Mouse (Mus musculus): ENCODE data around the gene Rtl1. TPM values are rescaled to one million over a fixed set of nuclear protein-coding genes. Genes with fewer than 3 reads are reported as not detected.

Rtl1 gene
- polyA plus RNA-seq, 1 experiment from 2014 or later, result 1.1 TPM

GRCm38 (mm10) chr12:109560111-109560695 lies 39.9 kb downstream of the Rtl1 start:
- H3K9ac ChIP-seq, result no peak overlapping the region
- H3K4me3 ChIP-seq (replicated peaks), result no peak overlapping the region
- 91% methylated on average over 10 of the region's 10 CpGs for WGBS
- no peak for ATAC-seq
- H3K27ac ChIP-seq, result no peak overlapping the region
- H3K4me1 ChIP-seq (replicated peaks), result no peaks in the 10 kb centered on the region
- H3K9me3 ChIP-seq, result no peaks in the 10 kb centered on the region
- no peak overlapping the region for H3K4me2 ChIP-seq (replicated peaks)
- 0 out of 2 replicates have a peak, but pooled peaks cover 13% of the 10 kb centered on the region for H3K36me3 ChIP-seq
- no peaks in the 10 kb centered on the region for H3K27me3 ChIP-seq (replicated peaks)

GRCm38 (mm10) chr12:109558891-109559487 lies 41.1 kb downstream of the Rtl1 start:
- Histone ChIP-seq H3K4me1 (replicated peaks) (no peaks in the 10 kb centered on the region), H3K36me3 (0 out of 2 replicates have a peak, but pooled peaks cover 12% of the 10 kb centered on the region), H3K9me3 (no peaks in the 10 kb centered on the region), H3K9ac (no peak overlapping the region), H3K27ac (no peak overlapping the region), H3K27me3 (replicated peaks) (no peaks in the 10 kb centered on the region), H3K4me2 (replicated peaks) (no peak overlapping the region), H3K4me3 (replicated peaks) (no peak overlapping the region)
- ATAC-seq, result no peak
- 86% methylated on average over 7 of the region's 7 CpGs for WGBS

GRCm38 (mm10) chr12:109558226-109558824 lies 41.8 kb downstream of the Rtl1 start:
- WGBS, result 78% methylated on average over 12 of the region's 12 CpGs
- no peaks in the 10 kb centered on the region for H3K4me1 ChIP-seq (replicated peaks)
- ATAC-seq, result no peak
- H3K4me3 ChIP-seq (replicated peaks), result no peak overlapping the region
- no peak overlapping the region for H3K27ac ChIP-seq
- no peaks in the 10 kb centered on the region for H3K9me3 ChIP-seq
- H3K27me3 ChIP-seq (replicated peaks), result no peaks in the 10 kb centered on the region
- H3K4me2 ChIP-seq (replicated peaks), result no peak overlapping the region
- 0 out of 2 replicates have a peak, but pooled peaks cover 7% of the 10 kb centered on the region for H3K36me3 ChIP-seq
- H3K9ac ChIP-seq, result no peak overlapping the region

GRCm38 (mm10) chr12:109555837-109556409 lies 44.2 kb downstream of the Rtl1 start:
- no peak overlapping the region for H3K9ac ChIP-seq
- 60% methylated on average over 15 of the region's 15 CpGs for WGBS
- H3K9me3 ChIP-seq, result no peaks in the 10 kb centered on the region
- ATAC-seq, result no peak
- H3K27me3 ChIP-seq (replicated peaks), result no peaks in the 10 kb centered on the region
- H3K4me1 ChIP-seq (replicated peaks), result 0 out of 2 replicates have a peak, but pooled peaks cover 3% of the 10 kb centered on the region
- no peak overlapping the region for H3K27ac ChIP-seq
- no peak overlapping the region for H3K4me3 ChIP-seq (replicated peaks)
- 0 out of 2 replicates have a peak, but pooled peaks cover 7% of the 10 kb centered on the region for H3K36me3 ChIP-seq
- no peak overlapping the region for H3K4me2 ChIP-seq (replicated peaks)

GRCm38 (mm10) chr12:109553568-109553967 lies 46.6 kb downstream of the Rtl1 start:
- no peak for ATAC-seq
- Histone ChIP-seq H3K9me3 (no peaks in the 10 kb centered on the region), H3K36me3 (0 out of 2 replicates have a peak, but pooled peaks cover 7% of the 10 kb centered on the region), H3K4me1 (replicated peaks) (0 out of 2 replicates have a peak, but pooled peaks cover 3% of the 10 kb centered on the region), H3K9ac (no peak overlapping the region), H3K27ac (no peak overlapping the region), H3K4me3 (replicated peaks) (no peak overlapping the region), H3K4me2 (replicated peaks) (no peak overlapping the region), H3K27me3 (replicated peaks) (no peaks in the 10 kb centered on the region)
- WGBS, result 86% methylated on average over 1 of the region's 1 CpGs

GRCm38 (mm10) chr12:109552754-109553525 lies 47.2 kb downstream of the Rtl1 start:
- Histone ChIP-seq H3K4me3 (replicated peaks) (no peak overlapping the region), H3K9ac (no peak overlapping the region), H3K27ac (no peak overlapping the region), H3K4me2 (replicated peaks) (no peak overlapping the region), H3K36me3 (0 out of 2 replicates have a peak, but pooled peaks cover 7% of the 10 kb centered on the region), H3K27me3 (replicated peaks) (no peaks in the 10 kb centered on the region), H3K4me1 (replicated peaks) (0 out of 2 replicates have a peak, but pooled peaks cover 3% of the 10 kb centered on the region), H3K9me3 (no peaks in the 10 kb centered on the region)
- 71% methylated on average over 18 of the region's 18 CpGs for WGBS
- no peak for ATAC-seq

- WGBS, result 74% methylated on average over 2 of the region's 2 CpGs
Measured at GRCm38 (mm10) chr12:109551771-109552170, 48.4 kb downstream of the Rtl1 start.

GRCm38 (mm10) chr12:109547085-109547484 lies 53.0 kb downstream of the Rtl1 start:
- H3K4me3 ChIP-seq (replicated peaks), result no peak overlapping the region
- peaks cover 3% of the 10 kb centered on the region; the same call in 1 of the 2 replicates for H3K9me3 ChIP-seq
- no peak overlapping the region for H3K27ac ChIP-seq
- no peak overlapping the region for H3K4me2 ChIP-seq (replicated peaks)
- 0 out of 2 replicates have a peak, but pooled peaks cover 3% of the 10 kb centered on the region for H3K4me1 ChIP-seq (replicated peaks)
- no peaks in the 10 kb centered on the region for H3K27me3 ChIP-seq (replicated peaks)
- H3K36me3 ChIP-seq, result no peaks in the 10 kb centered on the region
- WGBS, result 45% methylated on average over 2 of the region's 2 CpGs
- ATAC-seq, result no peak
- no peak overlapping the region for H3K9ac ChIP-seq

More at GRCm38 (mm10) chr12:109551771-109552170, 48.4 kb downstream of the Rtl1 start:
- no peaks in the 10 kb centered on the region for H3K27me3 ChIP-seq (replicated peaks)
- 0 out of 2 replicates have a peak, but pooled peaks cover 3% of the 10 kb centered on the region for H3K4me1 ChIP-seq (replicated peaks)
- no peak overlapping the region for H3K27ac ChIP-seq
- no peak overlapping the region for H3K4me2 ChIP-seq (replicated peaks)
- no peaks in the 10 kb centered on the region for H3K9me3 ChIP-seq
- no peak for ATAC-seq
- H3K36me3 ChIP-seq, result 0 out of 2 replicates have a peak, but pooled peaks cover 1% of the 10 kb centered on the region
- no peak overlapping the region for H3K4me3 ChIP-seq (replicated peaks)
- no peak overlapping the region for H3K9ac ChIP-seq

GRCm38 (mm10) chr12:109545875-109546732 lies 54.0 kb downstream of the Rtl1 start:
- no peak overlapping the region for H3K27ac ChIP-seq
- H3K4me2 ChIP-seq (replicated peaks), result no peak overlapping the region
- 74% methylated on average over 30 of the region's 30 CpGs for WGBS
- no peak overlapping the region for H3K4me3 ChIP-seq (replicated peaks)
- H3K9ac ChIP-seq, result no peak overlapping the region
- ATAC-seq, result no peak
- no peaks in the 10 kb centered on the region for H3K36me3 ChIP-seq
- peaks cover 3% of the 10 kb centered on the region; the same call in 1 of the 2 replicates for H3K9me3 ChIP-seq
- 0 out of 2 replicates have a peak, but pooled peaks cover 3% of the 10 kb centered on the region for H3K4me1 ChIP-seq (replicated peaks)
- no peaks in the 10 kb centered on the region for H3K27me3 ChIP-seq (replicated peaks)

- H3K4me2 ChIP-seq (replicated peaks), result no peak overlapping the region
- H3K9me3 ChIP-seq, result peaks cover 14% of the 10 kb centered on the region; the same call in 1 of the 2 replicates
- no peak for ATAC-seq
- 67% methylated on average over 4 of the region's 4 CpGs for WGBS
- H3K36me3 ChIP-seq, result no peaks in the 10 kb centered on the region
- H3K27ac ChIP-seq, result no peak overlapping the region
- no peak overlapping the region for H3K4me3 ChIP-seq (replicated peaks)
- no peaks in the 10 kb centered on the region for H3K27me3 ChIP-seq (replicated peaks)
- H3K4me1 ChIP-seq (replicated peaks), result 0 out of 2 replicates have a peak, but pooled peaks cover 3% of the 10 kb centered on the region
- no peak overlapping the region for H3K9ac ChIP-seq
Measured at GRCm38 (mm10) chr12:109543281-109543923, 56.7 kb downstream of the Rtl1 start.

All from intestine, embryonic 15.5 days (tissue).